Mouse (Mus musculus) macrophage (primary cell): ENCODE data around the gene Gadd45gip1. TPM values are rescaled to one million over a fixed set of nuclear protein-coding genes. Genes with fewer than 3 reads are reported as not detected.

Experiments
- H3K27ac ChIP-seq: fragments of 350-480 bp; formaldehyde crosslinking; 2 replicates; pipeline ENCODE4 v1.9.0; 2021
- H3K36me3 ChIP-seq: fragments of 350-480 bp; formaldehyde crosslinking; 2 replicates; pipeline ENCODE4 v1.9.0; 2021; ENCODE audit errors: inconsistent target
- H3K4me3 ChIP-seq: fragments of 350-480 bp; formaldehyde crosslinking; 2 replicates; pipeline ENCODE4 v1.9.0; 2021; ENCODE audit errors: inconsistent target
- H3K79me2 ChIP-seq: fragments of 350-480 bp; formaldehyde crosslinking; 2 replicates; pipeline ENCODE4 v1.9.0; 2021; ENCODE audit errors: inconsistent target
- WGBS: methylation state at CpG from one replicate; pipeline ENCODE4 v1.1.7; 2026; ENCODE audit warnings: inconsistent platforms; ENCODE audit not compliant: missing documents; 5-methylcytosine and 5-hydroxymethylcytosine counted together
- polyA plus RNA-seq: library from polyadenylated mRNA; stranded (reverse); fragments of 250-400 nt; gene quantifications from 3 replicates; pipeline ENCODE4 v1.2.4, GENCODE M21; 2018; ENCODE audit warnings: inconsistent platforms

Gene Gadd45gip1
- polyA plus RNA-seq, 1 experiment from 2014 or later: 5.8 TPM

- no peaks in the 10 kb centered on the region for H3K36me3 ChIP-seq
- WGBS: 94% methylated on average over 9 of the region's 9 CpGs
- no peaks in the 10 kb centered on the region for H3K79me2 ChIP-seq
Observed at GRCm38 (mm10) chr8:84789855-84790486, 41.4 kb upstream of the Gadd45gip1 start.

GRCm38 (mm10) chr8:84790537-84790936 lies 40.8 kb upstream of the Gadd45gip1 start:
- no peaks in the 10 kb centered on the region for H3K79me2 ChIP-seq
- no peak overlapping the region for H3K4me3 ChIP-seq
- WGBS: 80% methylated on average over 2 of the region's 2 CpGs
- no peak overlapping the region for H3K27ac ChIP-seq
- H3K36me3 ChIP-seq: no peaks in the 10 kb centered on the region

More at GRCm38 (mm10) chr8:84789855-84790486, 41.4 kb upstream of the Gadd45gip1 start:
- Histone ChIP-seq H3K27ac (no peak overlapping the region), H3K4me3 (no peak overlapping the region)

- no peak overlapping the region for H3K27ac ChIP-seq
- H3K4me3 ChIP-seq: no peak overlapping the region
- no peaks in the 10 kb centered on the region for H3K79me2 ChIP-seq
- 92% methylated on average over 12 of the region's 12 CpGs for WGBS
- no peaks in the 10 kb centered on the region for H3K36me3 ChIP-seq
Observed at GRCm38 (mm10) chr8:84792429-84792947, 38.8 kb upstream of the Gadd45gip1 start.

- H3K4me3 ChIP-seq: no peak overlapping the region
- WGBS: 92% methylated on average over 9 of the region's 9 CpGs
- no peaks in the 10 kb centered on the region for H3K36me3 ChIP-seq
- H3K79me2 ChIP-seq: no peaks in the 10 kb centered on the region; the same call in 1 of the 2 replicates
- no peak overlapping the region for H3K27ac ChIP-seq
Observed at GRCm38 (mm10) chr8:84793134-84793533, 38.2 kb upstream of the Gadd45gip1 start.

- Histone ChIP-seq H3K79me2 (no peaks in the 10 kb centered on the region; the same call in 1 of the 2 replicates), H3K36me3 (no peaks in the 10 kb centered on the region), H3K27ac (no peak overlapping the region), H3K4me3 (no peak overlapping the region)
- WGBS: 83% methylated on average over 8 of the region's 13 CpGs
Observed at GRCm38 (mm10) chr8:84793791-84794485, 37.4 kb upstream of the Gadd45gip1 start.

GRCm38 (mm10) chr8:84794486-84794885 lies 36.8 kb upstream of the Gadd45gip1 start:
- Histone ChIP-seq H3K79me2 (no peaks in the 10 kb centered on the region; the same call in 1 of the 2 replicates), H3K4me3 (no peak overlapping the region), H3K27ac (no peak overlapping the region), H3K36me3 (no peaks in the 10 kb centered on the region)
- WGBS: over 99% methylated on average over 7 of the region's 7 CpGs

GRCm38 (mm10) chr8:84797256-84797797 lies 34.0 kb upstream of the Gadd45gip1 start:
- Histone ChIP-seq H3K27ac (no peak overlapping the region), H3K36me3 (no peaks in the 10 kb centered on the region), H3K4me3 (no peak overlapping the region), H3K79me2 (no peaks in the 10 kb centered on the region; the same call in 1 of the 2 replicates)
- WGBS: 95% methylated on average over 14 of the region's 15 CpGs

- Histone ChIP-seq H3K4me3 (no peak overlapping the region), H3K79me2 (no peaks in the 10 kb centered on the region; the same call in 1 of the 2 replicates), H3K27ac (no peak overlapping the region), H3K36me3 (no peaks in the 10 kb centered on the region)
- WGBS: 100% methylated on average over 6 of the region's 6 CpGs
Observed at GRCm38 (mm10) chr8:84797971-84798370, 33.4 kb upstream of the Gadd45gip1 start.

GRCm38 (mm10) chr8:84798446-84799135 lies 32.7 kb upstream of the Gadd45gip1 start:
- H3K36me3 ChIP-seq: no peaks in the 10 kb centered on the region
- H3K4me3 ChIP-seq: no peak overlapping the region
- no peaks in the 10 kb centered on the region; the same call in 1 of the 2 replicates for H3K79me2 ChIP-seq
- 93% methylated on average over 9 of the region's 10 CpGs for WGBS
- H3K27ac ChIP-seq: no peak overlapping the region

- Histone ChIP-seq H3K79me2 (no peaks in the 10 kb centered on the region; the same call in 1 of the 2 replicates), H3K27ac (no peak overlapping the region), H3K4me3 (no peak overlapping the region), H3K36me3 (no peaks in the 10 kb centered on the region)
- WGBS: 2% methylated on average over 89 of the region's 108 CpGs
Observed at GRCm38 (mm10) chr8:84799136-84799931, 32.0 kb upstream of the Gadd45gip1 start.

- WGBS: 1% methylated on average over 75 of the region's 125 CpGs
- Histone ChIP-seq H3K79me2 (no peaks in the 10 kb centered on the region; the same call in 1 of the 2 replicates), H3K36me3 (no peaks in the 10 kb centered on the region), H3K27ac (no peak within 1 kb of the TSS), H3K4me3 (peak within 1 kb of the TSS; percentile 6; the same call in 1 of the 2 replicates)
Observed at GRCm38 (mm10) chr8:84799999-84800831, 31.1 kb upstream of the Gadd45gip1 start, which contains the start of gene Nfix. Nfix (minus strand) TSS chr8:84800344.

GRCm38 (mm10) chr8:84806031-84806430 lies 25.3 kb upstream of the Gadd45gip1 start:
- Histone ChIP-seq H3K4me3 (no peak overlapping the region), H3K27ac (no peak overlapping the region), H3K79me2 (no peaks in the 10 kb centered on the region), H3K36me3 (no peaks in the 10 kb centered on the region)
- WGBS: 94% methylated on average over 5 of the region's 5 CpGs
